Mouse (Mus musculus) lung, postnatal 36 days (tissue): ENCODE data around the gene Dnah2.

Source experiments
- DNase-seq: peaks from one replicate; pipeline ENCODE4 v3.0.0; 2022; ENCODE audit warnings: mixed read lengths

The Dnah2 gene

DNA sequence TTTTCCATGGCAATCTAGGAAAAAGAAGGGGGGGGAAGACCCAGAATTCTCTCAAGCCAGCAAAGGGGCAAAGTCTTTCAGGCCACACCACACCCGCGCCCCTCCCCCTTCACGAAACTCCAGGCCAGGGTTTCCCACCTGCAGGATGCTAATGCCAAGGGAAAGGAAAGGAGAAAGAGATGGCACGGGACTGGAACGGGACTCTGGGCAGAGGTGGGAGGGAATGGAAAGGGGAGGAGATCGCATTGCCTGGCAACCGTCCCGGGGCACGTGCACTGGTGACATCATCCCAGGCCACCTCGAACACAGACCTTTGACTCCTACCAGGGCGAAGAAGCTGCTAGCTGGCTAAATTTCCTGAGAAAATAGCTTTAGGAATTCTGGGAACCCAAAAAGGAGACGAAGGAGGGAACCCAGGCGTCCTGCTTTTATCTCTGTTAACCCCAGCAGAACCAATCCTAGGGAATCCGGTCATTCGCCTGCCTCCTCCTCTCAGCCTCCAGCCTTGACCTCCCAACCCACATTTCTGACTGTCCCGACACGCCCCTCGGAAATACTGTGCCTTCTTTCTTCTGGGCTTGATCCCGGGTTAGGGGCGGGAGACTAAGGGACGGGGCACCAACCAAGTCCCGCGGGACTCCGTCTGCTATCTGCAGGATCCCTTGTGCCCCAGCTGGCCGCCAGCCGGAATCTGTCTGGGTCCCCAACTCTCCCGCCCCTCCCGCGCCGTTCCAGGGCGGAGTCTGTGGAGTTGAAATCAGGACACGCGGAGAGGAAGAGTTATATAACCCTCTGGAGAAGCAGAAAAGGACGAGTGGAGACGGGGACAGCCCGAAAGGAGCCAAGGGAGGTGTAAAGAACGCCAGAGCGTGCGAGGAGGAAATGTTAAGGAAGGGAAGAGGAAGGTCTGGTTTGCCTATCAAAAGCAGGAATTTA, 131.2 kb downstream of the Dnah2 start:
- peak; percentile 97 for DNase-seq

DNA sequence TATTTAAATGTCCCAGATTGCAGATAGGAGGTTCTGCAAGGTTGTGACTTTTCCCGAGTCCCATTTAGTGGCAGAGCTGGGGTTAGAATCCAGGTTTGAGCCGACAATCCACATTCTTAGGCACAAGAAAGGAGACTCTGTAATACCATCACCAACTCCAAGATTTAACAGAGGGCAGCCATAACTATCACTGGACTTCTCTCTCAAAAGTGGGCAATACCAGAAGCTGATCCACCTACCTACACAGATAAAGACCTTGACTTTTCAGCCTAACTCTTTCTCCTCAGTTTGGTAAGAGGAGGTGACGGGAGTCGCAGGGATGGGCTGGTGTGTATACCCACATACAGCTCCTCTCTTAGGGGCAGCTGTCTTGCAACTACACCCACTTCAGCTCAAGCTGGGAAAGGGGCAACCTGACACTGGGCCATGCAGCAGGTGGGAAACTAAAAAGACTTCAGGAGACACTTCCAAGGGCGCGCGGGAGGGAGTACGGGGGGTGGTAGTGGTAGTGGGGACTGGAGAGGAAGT, 131.9 kb downstream of the Dnah2 start:
- no peak for DNase-seq

DNA sequence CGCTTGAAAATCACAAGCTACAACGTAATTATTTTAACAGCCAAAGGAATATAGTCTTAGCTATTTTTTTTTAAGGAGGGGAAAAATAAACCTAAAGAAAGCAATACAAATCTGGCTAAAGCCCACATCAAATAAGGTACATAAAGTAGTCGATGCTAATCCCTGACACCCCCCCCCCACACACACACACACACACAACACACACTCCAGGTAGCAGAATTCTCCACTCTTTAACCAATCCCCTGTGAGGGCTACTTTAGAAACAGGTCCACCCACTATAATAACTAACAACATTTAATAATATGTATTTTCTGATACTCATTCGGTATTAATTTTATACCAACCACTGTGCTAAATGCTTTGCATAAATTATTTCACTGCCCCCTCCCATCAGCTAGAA, 132.4 kb downstream of the Dnah2 start:
- DNase-seq = no peak

DNA sequence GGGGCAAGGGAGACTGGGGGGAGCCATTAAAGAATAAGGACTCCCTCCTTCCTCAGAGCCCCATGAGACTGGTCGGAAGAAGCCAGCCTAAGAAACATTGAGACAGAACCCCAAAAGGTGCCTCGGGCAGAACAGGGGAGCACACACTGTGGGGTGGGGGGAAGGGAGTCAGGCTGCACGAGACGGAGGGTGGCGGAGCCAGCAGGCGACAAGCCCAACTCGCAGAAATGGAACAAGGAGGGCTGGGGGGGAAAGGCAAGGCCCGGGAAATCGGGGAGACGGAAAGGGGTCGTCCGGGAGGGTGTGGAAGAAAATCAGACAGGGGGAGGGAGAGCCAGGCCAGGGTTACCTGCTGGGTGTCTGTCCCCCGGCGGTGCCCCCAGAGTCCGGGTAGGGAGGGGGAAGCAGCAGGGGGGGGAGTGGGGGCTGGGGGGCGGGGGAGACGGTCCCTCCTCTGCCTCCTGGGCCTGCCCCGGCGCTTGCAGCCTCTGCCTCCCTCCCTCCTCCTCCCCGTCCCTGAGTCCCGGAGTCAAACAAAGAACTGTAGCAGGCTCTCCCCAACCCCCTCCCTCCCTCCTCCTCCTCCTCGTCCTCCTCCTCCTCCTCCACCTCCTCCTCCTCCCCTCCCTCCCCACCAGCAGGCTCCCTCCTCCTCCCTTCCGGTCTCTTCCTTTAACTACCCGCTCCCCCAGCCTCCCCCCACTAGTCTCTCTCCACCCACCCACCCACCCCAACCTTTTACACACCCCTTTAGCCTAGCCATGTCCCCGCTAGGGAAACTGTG, 133.1 kb downstream of the Dnah2 start:
- DNase-seq = peak; percentile 66

DNA sequence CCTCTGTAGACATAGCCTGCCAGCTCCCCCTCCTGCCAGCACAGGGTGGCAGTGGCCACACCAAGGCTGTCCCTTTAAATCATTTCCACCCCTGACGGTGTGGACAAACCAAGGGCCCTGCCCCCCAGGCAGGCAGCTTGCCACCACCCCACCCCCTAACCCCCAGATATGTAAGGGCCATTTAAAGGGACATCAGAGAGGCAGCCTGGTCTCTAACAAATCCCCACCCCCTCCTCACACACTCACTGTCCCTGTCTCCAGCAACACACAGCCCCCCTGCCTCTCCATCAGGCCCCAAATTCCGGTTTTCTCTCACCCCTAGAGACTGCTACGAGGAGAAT, 133.6 kb downstream of the Dnah2 start:
- peak; percentile 66 for DNase-seq

DNA sequence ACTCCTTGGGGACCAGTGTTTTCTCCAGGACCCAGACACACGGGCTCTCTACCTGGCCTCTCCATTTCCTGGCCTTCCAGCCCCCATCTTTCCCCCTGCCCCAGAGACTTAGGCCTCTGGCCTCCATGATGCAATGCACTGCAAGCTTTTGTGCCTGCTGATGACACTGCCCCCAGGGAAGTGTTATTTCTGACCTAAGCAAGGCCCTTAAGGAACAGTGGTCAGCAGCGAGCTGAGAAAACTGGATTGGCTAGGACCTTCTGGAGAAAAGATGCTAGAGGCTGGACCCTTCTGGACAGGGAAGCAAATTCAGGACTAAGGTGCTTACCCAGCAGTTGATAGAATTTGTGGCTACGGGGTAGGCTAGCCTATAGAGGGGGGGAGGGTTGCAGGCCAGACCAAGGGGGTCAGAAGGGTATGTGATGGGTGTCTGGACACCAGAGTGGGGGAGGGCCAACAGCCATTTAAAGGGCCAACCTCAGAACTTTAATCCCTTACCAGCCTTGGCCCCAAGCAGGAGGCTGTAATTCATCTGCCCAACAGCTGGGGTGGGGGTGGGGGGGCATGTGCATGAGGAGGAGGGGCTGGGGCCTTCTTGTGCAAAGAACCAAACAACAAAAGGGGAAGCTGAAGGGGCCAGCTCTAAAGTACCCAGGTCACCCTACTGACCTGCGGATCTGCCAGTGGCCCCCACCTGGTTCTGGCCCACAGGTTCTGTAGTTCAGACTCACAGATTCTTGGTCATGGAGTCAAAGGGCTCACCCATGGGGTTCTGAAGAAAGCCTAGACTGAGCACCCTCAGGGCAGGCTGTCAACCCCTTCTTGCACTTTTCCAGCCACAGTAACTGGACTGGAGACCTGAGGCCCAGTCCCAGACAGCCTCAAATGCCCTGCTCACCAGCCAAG, 134.2 kb downstream of the Dnah2 start:
- no peak for DNase-seq

DNA sequence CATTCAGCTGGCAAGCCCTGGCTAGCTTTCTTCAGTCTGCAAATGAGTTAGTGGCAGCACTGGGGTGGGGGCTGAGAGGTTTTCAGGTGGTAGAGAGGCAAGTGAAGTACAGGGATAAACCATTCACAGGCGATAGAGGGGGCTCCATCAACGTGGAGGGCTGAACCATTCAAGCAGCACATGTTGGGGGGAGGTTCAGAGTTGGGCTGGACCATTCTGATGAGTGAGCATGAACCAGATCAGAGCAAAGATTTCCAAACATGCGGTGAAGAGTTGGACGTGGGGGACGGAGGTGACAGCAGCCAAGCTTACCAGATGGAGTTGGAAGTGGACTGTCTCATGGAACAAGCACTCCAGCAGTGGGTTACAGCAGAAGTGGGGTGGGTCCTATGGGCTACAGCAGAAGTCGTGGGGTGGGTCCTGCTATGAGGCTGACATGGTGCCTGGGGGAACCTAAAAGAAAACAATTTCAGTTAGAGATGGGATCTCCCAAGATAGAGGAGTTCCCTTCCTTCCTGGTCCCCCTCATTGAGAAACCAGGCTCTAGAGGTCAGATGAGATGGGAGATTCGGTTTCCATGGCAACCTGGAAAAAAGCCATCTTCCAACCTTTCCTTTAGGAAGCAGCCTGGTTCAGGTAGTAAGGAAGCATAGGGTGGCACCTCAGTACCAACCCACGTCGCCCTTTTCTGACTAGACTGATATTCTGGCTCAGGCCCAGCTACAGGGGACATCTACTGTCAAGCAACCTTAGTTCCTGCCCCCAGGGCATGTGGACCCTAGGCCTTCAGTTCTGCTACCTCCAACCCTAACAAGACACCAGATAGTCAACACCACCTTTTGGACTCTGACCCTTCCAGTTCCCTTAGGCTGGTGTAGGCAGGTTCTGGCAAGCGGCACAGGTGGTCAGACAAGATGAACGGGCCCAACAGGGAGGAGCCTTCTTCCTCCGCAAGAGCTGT, 135.4 kb downstream of the Dnah2 start, which contains the start of gene Kdm6b:
Kdm6b (minus strand) TSS at position 455 of the 961 bp plus-strand sequence.
- DNase-seq = peak; percentile 37

DNA sequence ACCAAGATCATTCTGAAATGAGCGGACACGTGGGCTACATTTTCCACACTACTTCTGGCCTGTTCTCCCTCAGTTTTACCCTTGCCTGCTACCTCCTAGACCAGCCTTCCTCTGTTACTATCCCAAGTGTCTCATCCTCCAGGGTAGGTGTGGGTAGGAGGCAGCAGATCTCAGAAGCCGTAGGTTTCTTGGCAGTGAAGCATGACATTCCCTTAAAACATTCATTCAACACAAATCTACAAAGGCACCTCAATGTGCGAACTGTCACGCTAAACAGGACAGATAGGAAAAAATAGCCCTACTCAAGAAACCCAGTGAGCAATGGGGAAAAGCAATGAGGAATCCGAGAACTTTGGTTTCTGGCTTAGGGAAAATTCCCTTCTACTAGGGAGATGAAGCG, 136.4 kb downstream of the Dnah2 start:
- DNase-seq = no peak

DNA sequence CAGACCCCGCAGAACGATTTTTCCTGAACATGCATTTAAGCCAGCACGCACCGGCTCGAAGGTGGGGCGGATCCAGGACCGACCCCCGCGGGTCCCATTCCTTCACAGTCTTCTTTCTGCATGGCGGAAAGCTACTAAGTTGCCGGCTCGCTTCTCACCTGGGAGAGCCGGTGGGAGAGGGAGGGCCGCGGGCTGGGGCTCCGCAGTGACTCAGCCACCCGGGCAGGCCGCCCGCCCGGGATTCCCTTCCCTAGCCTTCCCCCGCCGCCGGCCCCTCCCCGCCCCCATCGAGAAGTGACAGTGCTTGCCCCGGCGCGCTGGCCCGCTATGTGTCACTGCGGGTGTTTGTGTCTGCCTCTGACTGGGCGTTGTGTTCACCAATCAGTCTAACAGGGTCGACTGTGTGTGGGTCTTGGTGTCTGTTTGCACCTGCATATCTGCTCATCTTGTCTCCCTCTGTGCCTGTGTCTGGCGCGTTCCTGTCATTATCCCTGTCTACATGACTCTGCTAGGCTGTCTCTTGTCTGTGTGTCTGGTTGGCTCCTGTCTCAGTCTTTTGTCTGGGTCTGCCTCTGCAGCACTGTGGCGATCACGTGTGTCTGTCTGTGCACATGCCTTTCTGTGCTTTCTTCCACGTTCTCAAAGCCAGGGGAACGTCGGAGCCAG, 137.2 kb downstream of the Dnah2 start:
- DNase-seq = peak; percentile 77

DNA sequence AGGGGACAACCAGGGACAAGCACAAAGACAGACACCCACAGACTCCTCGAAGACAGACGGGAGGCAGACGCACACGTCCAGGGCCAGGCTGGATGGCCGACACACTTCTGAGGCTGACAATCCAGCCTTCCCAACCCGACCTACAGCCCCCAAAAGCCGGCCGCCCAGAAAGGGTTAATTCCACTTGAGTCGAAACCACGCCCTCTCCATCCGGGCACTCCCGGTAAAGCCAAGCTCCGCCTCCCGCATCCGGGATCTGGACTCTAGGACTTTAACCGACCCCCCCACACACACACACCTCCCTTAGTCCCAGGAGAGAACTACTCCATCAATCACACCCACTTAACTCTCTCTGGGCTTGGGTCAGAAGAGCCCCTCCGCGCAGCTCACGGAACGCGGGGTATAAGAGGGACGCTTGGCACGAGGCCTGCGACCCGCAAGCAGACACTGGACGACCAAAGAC, 137.8 kb downstream of the Dnah2 start:
- peak; percentile 97 for DNase-seq

DNA sequence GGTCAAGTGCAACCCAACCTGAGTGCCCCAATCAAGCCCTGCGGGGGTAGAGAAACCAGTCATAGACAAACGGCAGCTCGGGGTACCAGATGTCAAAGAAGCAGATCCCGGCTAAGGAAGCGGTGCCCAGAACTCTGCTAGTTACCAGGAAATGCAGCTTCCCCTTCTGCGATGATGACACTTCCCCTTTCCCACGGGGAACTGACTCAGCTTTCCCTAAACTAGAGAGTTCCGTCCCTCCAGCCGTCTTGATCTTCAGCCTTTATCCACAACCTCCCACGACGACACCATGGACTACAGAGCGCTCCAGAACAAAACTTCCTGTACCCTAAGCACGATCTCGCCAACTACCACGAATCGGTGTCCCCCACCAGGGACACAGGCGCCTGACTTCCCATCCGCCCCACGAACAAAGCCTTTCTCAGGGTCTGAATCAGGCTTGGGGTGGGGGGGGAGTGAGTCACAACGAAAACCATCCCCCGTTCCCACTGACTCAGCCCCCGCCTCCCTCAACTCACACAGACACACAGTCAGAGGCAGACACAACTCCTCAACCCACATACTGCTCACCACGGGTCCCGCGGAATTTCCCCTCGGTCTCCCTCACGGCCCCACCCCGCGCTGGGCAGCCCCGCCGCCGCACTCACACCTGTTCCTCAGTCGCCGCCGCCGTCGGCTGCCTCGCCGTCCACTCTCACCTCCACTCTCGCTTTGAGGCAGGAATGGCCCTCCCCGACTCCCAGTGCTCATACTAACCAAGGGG, 138.4 kb downstream of the Dnah2 start:
- peak; percentile 87 for DNase-seq

DNA sequence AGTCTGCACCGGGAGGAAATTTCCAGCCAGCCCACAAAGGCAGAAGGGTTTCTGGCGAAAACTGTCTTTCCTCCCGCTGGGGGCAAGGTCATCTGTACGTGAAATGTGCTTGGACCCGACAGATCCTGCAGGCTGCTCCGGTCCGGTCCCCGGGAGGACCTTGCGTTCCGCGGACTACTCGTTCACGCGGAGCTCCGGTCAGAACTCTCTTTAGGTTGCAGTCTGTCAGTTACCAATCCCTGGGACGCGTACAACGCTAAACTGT, 138.9 kb downstream of the Dnah2 start:
- no peak for DNase-seq

DNA sequence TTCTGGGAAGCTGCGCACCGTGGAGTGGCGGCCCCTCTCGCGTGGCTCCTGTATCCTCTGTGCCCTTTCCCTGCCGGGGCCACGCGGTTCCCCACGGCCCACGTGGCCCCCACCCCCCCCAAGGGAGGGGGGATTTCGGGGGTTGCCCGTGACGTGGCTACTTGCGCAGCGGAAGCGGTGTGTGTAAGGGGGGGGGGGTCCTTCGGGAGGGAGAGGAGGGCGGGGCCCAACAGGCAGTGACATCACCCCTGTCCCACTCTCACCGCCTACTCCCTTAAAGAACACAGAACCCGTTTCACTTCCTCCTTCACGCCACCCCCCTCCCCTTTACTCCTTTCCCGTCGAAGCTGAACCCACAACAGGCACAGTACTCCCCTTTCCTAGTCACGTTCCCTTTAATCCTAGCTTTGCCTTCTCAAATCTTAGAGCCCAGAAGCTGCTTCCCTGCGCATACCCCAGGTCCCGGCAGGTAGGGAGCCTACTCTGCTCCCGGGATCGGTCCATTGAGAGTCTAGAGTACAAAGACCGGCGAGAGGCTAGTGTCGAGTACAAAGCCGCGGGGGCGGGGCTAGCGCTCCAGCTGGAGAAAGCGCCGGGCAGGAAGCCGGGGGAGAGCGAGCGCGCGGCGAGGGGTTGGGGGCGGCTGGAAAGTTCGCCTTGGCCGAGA, 139.4 kb downstream of the Dnah2 start:
- peak; percentile 92 for DNase-seq

DNA sequence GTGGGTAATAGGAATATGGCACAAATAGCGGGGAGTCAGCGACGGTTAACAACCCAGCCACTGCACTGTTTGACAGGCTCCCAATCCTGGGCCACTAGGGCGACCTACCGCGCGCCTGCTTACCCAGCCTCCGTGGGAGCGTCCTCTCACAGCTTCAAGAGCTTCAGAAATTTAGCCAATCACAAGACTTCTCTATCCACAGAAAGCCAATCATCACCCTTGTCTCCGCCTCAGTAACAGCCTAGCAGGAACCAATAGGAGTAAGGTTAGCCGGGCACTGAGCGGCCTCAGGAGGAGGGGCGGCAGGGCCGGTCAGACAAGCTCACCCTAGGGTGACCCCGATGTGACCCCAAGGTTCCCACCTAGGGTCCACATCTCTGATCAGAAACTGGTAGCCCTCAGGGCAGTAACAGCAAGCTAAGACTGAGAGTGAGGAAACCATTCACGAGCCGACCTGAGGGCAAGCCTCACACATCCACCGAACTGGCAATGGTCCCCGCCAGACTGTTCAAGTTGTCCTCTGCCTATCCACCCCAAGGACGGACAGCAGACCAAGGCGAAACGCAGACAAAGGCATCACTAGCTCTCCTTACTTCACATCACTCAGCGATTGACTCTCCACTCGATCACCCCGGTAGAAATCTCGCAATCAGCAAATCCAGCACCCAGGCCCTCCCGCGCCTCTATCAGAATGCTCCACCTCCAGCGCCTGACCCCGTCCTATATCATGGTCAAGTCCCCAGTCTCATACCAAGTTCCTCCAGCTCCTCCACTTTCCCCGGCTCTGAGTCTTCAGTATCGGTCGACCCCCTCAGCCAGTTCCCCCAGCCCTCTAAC, 140.2 kb downstream of the Dnah2 start:
- DNase-seq = peak; percentile 93

DNA sequence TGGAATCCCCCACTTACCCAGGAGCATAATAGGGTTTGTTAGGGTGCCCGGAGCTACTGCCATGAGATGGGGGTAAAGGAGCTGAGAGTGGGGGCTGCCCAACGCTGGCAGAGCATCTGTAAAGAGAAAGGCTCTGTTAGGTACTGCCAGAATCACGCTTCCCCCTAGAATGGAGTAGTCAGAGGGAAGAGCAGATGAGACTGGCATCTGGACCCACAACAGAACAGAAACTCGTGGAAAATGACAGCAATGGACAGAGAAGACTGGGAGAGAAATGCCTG, 141.2 kb downstream of the Dnah2 start:
- DNase-seq = no peak

DNA sequence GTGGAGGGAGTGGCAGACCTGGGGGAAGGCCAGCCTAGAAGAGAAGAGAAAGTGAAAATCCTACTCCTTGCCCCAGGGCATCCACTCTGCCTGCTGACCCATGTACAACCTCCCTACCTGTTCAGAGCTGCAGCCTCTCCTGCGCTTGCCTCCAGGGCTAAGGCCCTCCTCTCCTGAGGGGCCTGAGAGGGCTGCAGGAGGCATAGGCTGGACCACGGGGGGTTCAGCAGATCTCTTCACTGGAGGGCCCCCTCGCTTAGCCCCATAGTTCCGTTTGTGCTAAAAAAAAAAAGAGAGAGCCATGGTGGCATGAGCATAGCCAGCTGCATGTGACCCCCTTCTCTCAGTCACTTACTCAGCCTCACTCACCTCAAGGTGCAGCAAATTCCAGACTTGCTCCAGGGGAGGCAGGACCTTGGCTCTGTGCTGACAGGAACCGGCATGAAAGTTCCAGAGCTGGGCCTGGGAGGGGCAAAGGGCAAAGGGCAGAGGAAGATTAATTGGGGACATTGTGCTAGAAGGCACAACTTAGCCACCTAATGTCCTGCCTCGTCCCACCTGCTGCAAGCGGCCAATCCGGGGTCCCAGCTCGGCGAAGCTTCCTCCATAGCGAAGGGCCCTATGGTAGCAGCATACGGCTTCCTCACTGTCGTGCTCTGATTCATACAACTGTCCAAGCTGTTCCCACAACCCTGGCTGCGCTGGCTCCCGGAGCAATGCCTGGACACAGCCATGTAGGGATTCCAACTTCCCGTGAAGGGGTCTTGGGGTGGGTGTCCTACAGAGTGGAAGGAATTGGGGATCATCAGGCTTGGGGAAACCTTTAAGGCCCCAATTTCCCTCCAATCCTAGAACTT, 141.8 kb downstream of the Dnah2 start:
- DNase-seq = no peak

DNA sequence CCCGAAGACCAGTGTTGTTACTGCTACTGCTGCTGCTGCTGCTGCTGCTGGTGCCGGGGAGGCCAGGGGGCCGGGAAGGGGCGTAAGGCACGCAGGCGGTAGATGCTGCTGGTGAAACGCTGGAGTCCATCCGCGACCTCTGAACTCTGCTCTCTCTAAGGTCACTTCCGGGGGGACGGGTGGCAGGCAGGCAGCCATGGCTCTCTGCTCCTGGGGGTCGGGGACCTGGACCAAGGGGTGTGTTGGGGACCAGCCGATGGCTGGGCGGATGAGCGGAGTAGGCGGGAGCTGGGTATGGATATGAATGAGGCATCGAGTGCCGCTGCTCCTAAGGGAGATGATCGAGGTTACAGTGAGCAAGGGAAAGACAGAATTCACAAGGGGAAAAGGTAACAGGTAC, 142.6 kb downstream of the Dnah2 start:
- DNase-seq = no peak
